Mouse (Mus musculus) ES-E14 (cell line): ENCODE data around the gene Il4ra. TPM values are rescaled to one million over a fixed set of nuclear protein-coding genes. Genes with fewer than 3 reads are reported as not detected.

Source experiments
- DNase-seq: peaks from one replicate; pipeline ENCODE4 v3.0.0-alpha.2; 2013; ENCODE audit warnings: low read depth, low spot score
- H3K27ac ChIP-seq: 2 replicates; pipeline ENCODE4 v1.5.1; 2012; ENCODE audit warnings: low read depth, mild to moderate bottlenecking, low read length, moderate library complexity, mixed read lengths; ENCODE audit not compliant: poor library complexity, insufficient read depth, severe bottlenecking
- H3K36me3 ChIP-seq: 2 replicates; pipeline ENCODE4 v1.6.1; 2012; ENCODE audit warnings: mild to moderate bottlenecking, low read length, moderate library complexity, mixed read lengths; ENCODE audit not compliant: control insufficient read depth, poor library complexity, insufficient read depth, severe bottlenecking
- H3K4me1 ChIP-seq, 2 experiments: fragments of 150-350 bp in 1 of 2; sonication (generic) in 1 of 2; 2 replicates each; pipeline ENCODE4 v1.6.1; 2012; ENCODE audit warnings: low read length in 2 of 2, mild to moderate bottlenecking in 1 of 2, mixed read lengths in 1 of 2; ENCODE audit not compliant: control insufficient read depth in 2 of 2, insufficient read depth in 2 of 2, poor library complexity in 1 of 2
- H3K4me3 ChIP-seq, 2 experiments: fragments of 150-350 bp in 1 of 2; sonication (generic) in 1 of 2; 2 replicates each; pipeline ENCODE4 v1.5.1; 2012; ENCODE audit warnings: low read length in 2 of 2, low read depth in 1 of 2, mild to moderate bottlenecking in 1 of 2, mixed read lengths in 1 of 2; ENCODE audit not compliant: insufficient read depth in 1 of 2, poor library complexity in 1 of 2, severe bottlenecking in 1 of 2
- H3K9ac ChIP-seq: 2 replicates; pipeline ENCODE4 v1.6.1; 2012; ENCODE audit warnings: low read depth, mild to moderate bottlenecking, low read length, mixed read lengths; ENCODE audit not compliant: poor library complexity, insufficient read depth, severe bottlenecking
- H3K9me3 ChIP-seq: fragments of 150-350 bp; sonication (generic); 2 replicates; pipeline ENCODE4 v1.6.1; 2012; ENCODE audit warnings: low read depth, mild to moderate bottlenecking, low read length; ENCODE audit not compliant: control insufficient read depth, insufficient read depth
- CHD2 ChIP-seq: IDR thresholded peaks from 2 replicates; pipeline ENCODE4 v1.6.1; 2014; ENCODE audit warnings: mild to moderate bottlenecking, low read depth, low read length, inconsistent platforms
- HCFC1 ChIP-seq: IDR thresholded peaks from 2 replicates; pipeline ENCODE4 v1.6.1; 2012; ENCODE audit warnings: low read length, inconsistent platforms, borderline replicate concordance; ENCODE audit not compliant: insufficient read depth
- MAFK ChIP-seq: IDR thresholded peaks from 2 replicates; pipeline ENCODE4 v1.6.1; 2014; ENCODE audit warnings: mild to moderate bottlenecking, low read depth, low read length, inconsistent platforms; ENCODE audit not compliant: insufficient read depth
- ZC3H11A ChIP-seq: IDR thresholded peaks from 2 replicates; pipeline ENCODE4 v1.6.1; 2012; ENCODE audit warnings: low read depth, mild to moderate bottlenecking, inconsistent platforms, low read length, borderline replicate concordance
- ZNF384 ChIP-seq: IDR thresholded peaks from 2 replicates; pipeline ENCODE4 v1.6.1; 2012; ENCODE audit warnings: low read depth, low read length, inconsistent platforms
- in situ Hi-C, 2 experiments: fragments of 600-800 bp; cut with MboI; formaldehyde crosslinking; loops; one replicate each; pipeline ENCODE4 v1.15.1; 2025; ENCODE audit warnings: low sequenced_read_pairs in 2 of 2, inconsistent platforms in 1 of 2; ENCODE audit not compliant: unreplicated experiment in 2 of 2
- total RNA-seq: library from RNA; depleted of rRNA; stranded (reverse); fragments of 300-350 nt; gene quantifications from 2 replicates; pipeline ENCODE4 v1.2.3, GENCODE M21; 2012

Il4ra gene
- total RNA-seq, 1 experiment, result 3.4 TPM

DNA sequence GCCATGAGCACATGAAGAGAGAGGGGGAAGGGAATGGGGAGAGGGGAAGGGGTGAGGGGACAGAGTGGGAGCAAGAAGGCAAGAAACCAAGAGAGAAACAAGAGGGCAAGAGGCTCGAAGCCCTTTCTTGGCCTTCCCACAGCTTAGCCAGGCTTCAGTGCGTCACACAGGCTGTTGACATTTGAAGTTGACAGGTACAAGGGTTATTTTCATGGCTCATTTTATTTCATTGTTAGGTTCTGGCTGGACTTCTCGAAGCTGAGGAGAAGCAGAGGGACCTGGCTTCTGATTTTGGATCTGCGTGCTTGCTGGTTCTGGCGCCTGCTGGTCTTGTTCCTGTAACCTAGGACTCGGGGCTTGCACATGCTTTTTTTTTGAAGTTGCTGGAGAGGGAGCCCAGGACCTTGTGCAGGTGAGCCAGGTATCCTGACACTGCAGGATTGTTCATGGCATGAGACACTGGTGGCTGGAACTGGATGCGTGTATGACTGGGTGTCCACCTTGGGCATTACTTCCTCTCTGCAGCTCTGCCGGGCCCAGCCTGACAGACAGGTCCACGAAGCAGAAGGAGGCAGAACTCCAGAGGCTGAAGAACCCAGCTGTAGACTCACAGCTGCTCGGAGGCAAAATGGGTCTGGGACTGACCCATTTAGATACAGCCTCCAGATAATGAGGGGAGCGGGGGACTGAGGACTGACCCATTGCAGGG, 12.6 kb downstream of the Il4ra start:
- Histone ChIP-seq H3K4me3 (no peak overlapping the region), H3K36me3 (no peaks in the 10 kb centered on the region), H3K9ac (no peak overlapping the region), H3K4me1 (no peaks in the 10 kb centered on the region), H3K9me3 (no peaks in the 10 kb centered on the region), H3K27ac (no peak overlapping the region)
- in situ Hi-C loops, result no loop called here
- DNase-seq, result no peak
- TF ChIP-seq ZNF384, result no peak
- no peak for TF ChIP-seq MAFK
- TF ChIP-seq CHD2, result no peak
- no peak for TF ChIP-seq HCFC1
- no peak for TF ChIP-seq ZC3H11A

DNA sequence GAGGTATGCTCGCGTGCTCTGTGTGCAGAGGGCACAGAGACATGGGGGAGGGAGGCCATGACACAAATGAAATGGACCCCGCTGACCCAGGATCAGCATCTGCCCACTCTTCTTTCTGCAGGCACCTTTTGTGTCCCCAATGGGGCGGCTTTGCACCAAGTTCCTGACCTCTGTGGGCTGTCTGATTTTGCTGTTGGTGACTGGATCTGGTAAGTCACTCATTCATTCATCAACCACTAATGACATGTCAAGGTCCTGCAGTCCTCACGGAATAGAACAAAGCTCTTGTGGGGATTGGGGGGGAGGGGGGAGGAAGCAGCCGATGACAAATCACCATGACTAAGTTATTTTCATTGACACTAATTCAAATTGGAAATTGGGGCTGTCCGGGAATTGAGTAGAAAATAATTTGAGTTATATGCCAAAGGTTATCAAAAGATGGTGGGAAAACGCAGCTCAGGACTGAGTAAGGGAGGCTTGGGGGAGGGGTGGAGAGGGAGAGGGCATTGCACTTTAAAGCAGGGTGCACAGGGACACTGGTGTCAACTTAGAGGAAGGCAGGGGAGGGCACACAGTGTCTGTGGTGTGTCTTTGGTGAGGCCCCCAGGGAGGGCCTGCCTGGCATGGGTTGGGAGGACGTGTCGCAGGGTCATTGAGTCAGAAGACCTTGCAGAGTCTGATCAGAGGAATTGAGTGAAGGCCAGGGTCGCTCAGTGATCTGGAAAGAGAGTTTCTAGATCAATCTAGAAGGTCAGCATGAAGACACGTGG, 13.8 kb downstream of the Il4ra start:
- Histone ChIP-seq H3K4me1 (no peaks in the 10 kb centered on the region), H3K9ac (no peak overlapping the region), H3K9me3 (no peaks in the 10 kb centered on the region), H3K4me3 (no peak overlapping the region), H3K36me3 (no peaks in the 10 kb centered on the region), H3K27ac (no peak overlapping the region)
- TF ChIP-seq MAFK (0 out of 2 replicates have a peak, but pooled peaks have one; percentile 34), CHD2 (no peak)
- in situ Hi-C loops, result no loop called here
- no peak for DNase-seq

DNA sequence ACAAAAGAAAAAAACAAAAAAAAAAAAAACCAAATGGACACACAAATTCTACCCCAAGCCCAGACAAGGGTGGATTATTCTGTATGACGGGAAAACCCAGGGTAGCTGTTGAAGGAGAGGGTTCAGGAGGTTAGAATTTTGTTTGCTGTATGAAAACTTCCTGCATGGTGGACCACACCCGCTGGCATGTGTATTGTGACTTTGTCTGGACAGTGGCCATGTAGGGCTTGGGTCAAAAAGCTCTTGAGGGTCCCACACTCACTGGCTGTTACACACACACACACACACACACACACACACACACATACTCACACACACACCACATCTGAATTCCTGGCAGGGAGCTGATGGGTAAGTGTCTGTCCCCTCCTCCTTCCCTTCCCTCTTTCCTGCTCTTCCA, 14.5 kb downstream of the Il4ra start:
- in situ Hi-C loops, result no loop called here
- Histone ChIP-seq H3K27ac (no peak overlapping the region), H3K9me3 (no peaks in the 10 kb centered on the region), H3K9ac (no peak overlapping the region), H3K36me3 (no peaks in the 10 kb centered on the region), H3K4me1 (no peaks in the 10 kb centered on the region), H3K4me3 (no peak overlapping the region)
- no peak for DNase-seq
- TF ChIP-seq ZNF384, result no peak
- TF ChIP-seq ZC3H11A, result no peak
- TF ChIP-seq HCFC1, result no peak
- TF ChIP-seq CHD2, result no peak
- no peak for TF ChIP-seq MAFK

DNA sequence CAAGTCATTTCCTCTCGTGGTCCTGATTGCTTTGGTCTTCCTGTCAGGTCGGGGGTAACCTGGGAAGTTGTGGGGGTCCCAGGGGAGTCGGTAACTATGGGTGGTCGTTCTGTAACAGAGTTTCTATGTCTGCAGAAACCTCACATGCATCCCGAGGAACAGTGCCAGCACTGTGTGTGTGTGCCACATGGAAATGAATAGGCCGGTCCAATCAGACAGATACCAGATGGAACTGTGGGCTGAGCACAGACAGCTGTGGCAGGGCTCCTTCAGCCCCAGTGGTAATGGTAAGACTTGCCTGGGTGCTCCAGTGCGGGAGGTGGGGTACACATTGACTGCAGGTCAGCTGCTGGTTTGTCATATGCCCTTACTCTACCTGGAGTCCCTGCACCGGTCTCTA, 17.0 kb downstream of the Il4ra start:
- Histone ChIP-seq H3K36me3 (no peaks in the 10 kb centered on the region), H3K4me1 (no peaks in the 10 kb centered on the region), H3K9me3 (no peaks in the 10 kb centered on the region), H3K27ac (no peak overlapping the region), H3K4me3 (no peak overlapping the region), H3K9ac (no peak overlapping the region)
- in situ Hi-C loops, result no loop called here
- TF ChIP-seq CHD2 (no peak), HCFC1 (no peak), ZC3H11A (no peak), ZNF384 (no peak), MAFK (no peak)
- no peak for DNase-seq
